Mouse (Mus musculus) heart, embryonic 10.5 days (tissue): ENCODE data around the gene Fam84a. TPM values are rescaled to one million over a fixed set of nuclear protein-coding genes. Genes with fewer than 3 reads are reported as not detected.

ENCODE experiments used
- DNase-seq: peaks from one replicate; pipeline ENCODE4 v3.0.0-alpha.2; 2017; ENCODE audit warnings: low spot score
- H3K27ac ChIP-seq: fragments of 300-500 bp; sonication (generic); 2 replicates; pipeline ENCODE4 v1.5.1; 2016; ENCODE audit warnings: mild to moderate bottlenecking
- H3K27me3 ChIP-seq: fragments of 300-500 bp; sonication (generic); 2 replicates; pipeline ENCODE4 v1.6.1; 2016; ENCODE audit warnings: mild to moderate bottlenecking; ENCODE audit not compliant: poor library complexity, insufficient read depth, severe bottlenecking
- H3K36me3 ChIP-seq: fragments of 300-500 bp; sonication (generic); 2 replicates; pipeline ENCODE4 v1.6.1; 2016; ENCODE audit warnings: mild to moderate bottlenecking, moderate library complexity
- H3K4me1 ChIP-seq: fragments of 300-500 bp; sonication (generic); 2 replicates; pipeline ENCODE4 v1.6.1; 2016; ENCODE audit warnings: mild to moderate bottlenecking
- H3K4me3 ChIP-seq: fragments of 300-500 bp; sonication (generic); 2 replicates; pipeline ENCODE4 v1.5.1; 2016; ENCODE audit warnings: mild to moderate bottlenecking, moderate library complexity
- H3K9me3 ChIP-seq: fragments of 300-500 bp; sonication (generic); 2 replicates; pipeline ENCODE4 v1.6.1; 2016; ENCODE audit warnings: mild to moderate bottlenecking, moderate library complexity
- WGBS: fragments of 180-500 bp; shearing (Covaris S2); methylation state at CpG from one replicate; pipeline ENCODE4 v1.1.7; 2016; 5-methylcytosine and 5-hydroxymethylcytosine counted together
- polyA plus RNA-seq: library from polyadenylated mRNA; unstranded; fragments of >200 nt; fragmentation: Nextera tagmentation; extraction: Ambion mirVana; gene quantifications from 2 replicates; pipeline ENCODE4 v1.2.1, GENCODE M21; 2016

Gene Fam84a
- 1.3 and 2.7 TPM in 2 replicates for polyA plus RNA-seq

- peaks cover 44% of the 10 kb centered on the region for H3K27me3 ChIP-seq
- H3K4me3 ChIP-seq = peak within 1 kb of the TSS; percentile 69
- peak; percentile 96 for DNase-seq
- no peaks in the 10 kb centered on the region for H3K36me3 ChIP-seq
- whole genome bisulfite sequencing = 1% methylated on average over 31 of the region's 31 CpGs
- H3K4me1 ChIP-seq = peaks cover 21% of the 10 kb centered on the region
- H3K27ac ChIP-seq = peak within 1 kb of the TSS; percentile 62
- H3K9me3 ChIP-seq = no peaks in the 10 kb centered on the region
Measured at GRCm38 (mm10) chr12:14151921-14152320, at the start of gene Fam84a. TSS of gene Fam84a (minus strand) at chr12:14152054.

- no peaks in the 10 kb centered on the region for H3K4me1 ChIP-seq
- DNase-seq = no peak
- 49% methylated on average over 3 of the region's 3 CpGs for WGBS
- H3K9me3 ChIP-seq = no peaks in the 10 kb centered on the region
- no peaks in the 10 kb centered on the region for H3K36me3 ChIP-seq
- H3K4me3 ChIP-seq = no peak overlapping the region
- H3K27me3 ChIP-seq = no peaks in the 10 kb centered on the region
- H3K27ac ChIP-seq = no peak overlapping the region
Measured at GRCm38 (mm10) chr12:14195479-14195878, 43.6 kb upstream of the Fam84a start.

- Histone ChIP-seq H3K9me3 (no peaks in the 10 kb centered on the region), H3K4me1 (no peaks in the 10 kb centered on the region), H3K36me3 (no peaks in the 10 kb centered on the region), H3K4me3 (no peak overlapping the region), H3K27me3 (no peaks in the 10 kb centered on the region), H3K27ac (no peak overlapping the region)
- DNase-seq = no peak
- WGBS = 78% methylated on average over 3 of the region's 3 CpGs
Measured at GRCm38 (mm10) chr12:14186689-14187195, 34.9 kb upstream of the Fam84a start.

- H3K27ac ChIP-seq = no peak overlapping the region
- no peaks in the 10 kb centered on the region for H3K27me3 ChIP-seq
- no peak for DNase-seq
- H3K9me3 ChIP-seq = no peaks in the 10 kb centered on the region
- 36% methylated on average over 2 of the region's 2 CpGs for WGBS
- no peaks in the 10 kb centered on the region for H3K36me3 ChIP-seq
- no peaks in the 10 kb centered on the region for H3K4me1 ChIP-seq
- no peak overlapping the region for H3K4me3 ChIP-seq
Measured at GRCm38 (mm10) chr12:14165713-14166112, 13.9 kb upstream of the Fam84a start.

- DNase-seq = no peak
- no peaks in the 10 kb centered on the region for H3K9me3 ChIP-seq
- no peak overlapping the region for H3K4me3 ChIP-seq
- H3K4me1 ChIP-seq = no peaks in the 10 kb centered on the region
- no peak overlapping the region for H3K27ac ChIP-seq
- WGBS = 81% methylated on average over 1 of the region's 1 CpGs
- H3K27me3 ChIP-seq = no peaks in the 10 kb centered on the region
- H3K36me3 ChIP-seq = no peaks in the 10 kb centered on the region
Measured at GRCm38 (mm10) chr12:14164936-14165335, 13.1 kb upstream of the Fam84a start.

- DNase-seq = no peak
- Histone ChIP-seq H3K27ac (peak overlapping the region; percentile 49; the same call in 1 of the 2 replicates), H3K36me3 (no peaks in the 10 kb centered on the region), H3K9me3 (no peaks in the 10 kb centered on the region), H3K27me3 (peaks cover 44% of the 10 kb centered on the region), H3K4me3 (peak overlapping the region; percentile 69), H3K4me1 (peaks cover 21% of the 10 kb centered on the region)
- WGBS = 1% methylated on average over 14 of the region's 14 CpGs
Measured at GRCm38 (mm10) chr12:14152426-14152825, 572 bp upstream of the Fam84a start.

- Histone ChIP-seq H3K4me1 (peaks cover 21% of the 10 kb centered on the region), H3K36me3 (no peaks in the 10 kb centered on the region), H3K4me3 (peak overlapping the region; percentile 69), H3K27me3 (peaks cover 44% of the 10 kb centered on the region), H3K9me3 (no peaks in the 10 kb centered on the region), H3K27ac (no peak overlapping the region)
- WGBS = 6% methylated on average over 19 of the region's 19 CpGs
- DNase-seq = no peak
Measured at GRCm38 (mm10) chr12:14150936-14151631, 770 bp downstream of the Fam84a start.

GRCm38 (mm10) chr12:14150568-14150909 is 1.3 kb downstream of the Fam84a start:
- peaks cover 44% of the 10 kb centered on the region for H3K27me3 ChIP-seq
- H3K36me3 ChIP-seq = no peaks in the 10 kb centered on the region
- 0 out of 2 replicates have a peak overlapping the region, but pooled peaks have one; percentile 36 for H3K27ac ChIP-seq
- peak overlapping the region; percentile 69 for H3K4me3 ChIP-seq
- H3K9me3 ChIP-seq = no peaks in the 10 kb centered on the region
- no peak for DNase-seq
- peaks cover 21% of the 10 kb centered on the region for H3K4me1 ChIP-seq
- WGBS = 2% methylated on average over 20 of the region's 20 CpGs

- Histone ChIP-seq H3K4me1 (peaks cover 21% of the 10 kb centered on the region), H3K36me3 (no peaks in the 10 kb centered on the region), H3K4me3 (peak overlapping the region; percentile 69), H3K27ac (peak overlapping the region; percentile 36; the same call in 1 of the 2 replicates), H3K27me3 (peaks cover 44% of the 10 kb centered on the region), H3K9me3 (no peaks in the 10 kb centered on the region)
- WGBS = under 1% methylated on average over 59 of the region's 59 CpGs
- peak; percentile 83 for DNase-seq
Measured at GRCm38 (mm10) chr12:14149843-14150567, 1.8 kb downstream of the Fam84a start.

- 6% methylated on average over 27 of the region's 27 CpGs for WGBS
- H3K9me3 ChIP-seq = no peaks in the 10 kb centered on the region
- peaks cover 44% of the 10 kb centered on the region for H3K27me3 ChIP-seq
- H3K36me3 ChIP-seq = no peaks in the 10 kb centered on the region
- DNase-seq = no peak
- H3K4me3 ChIP-seq = peak overlapping the region; percentile 69
- 0 out of 2 replicates have a peak overlapping the region, but pooled peaks have one; percentile 36 for H3K27ac ChIP-seq
- peaks cover 21% of the 10 kb centered on the region for H3K4me1 ChIP-seq
Measured at GRCm38 (mm10) chr12:14149022-14149842, 2.6 kb downstream of the Fam84a start.

- no peak for DNase-seq
- Histone ChIP-seq H3K4me3 (no peak overlapping the region), H3K9me3 (no peaks in the 10 kb centered on the region), H3K36me3 (no peaks in the 10 kb centered on the region), H3K27ac (no peak overlapping the region), H3K4me1 (no peaks in the 10 kb centered on the region), H3K27me3 (no peaks in the 10 kb centered on the region)
- WGBS = 83% methylated on average over 1 of the region's 1 CpGs
Measured at GRCm38 (mm10) chr12:14137046-14137445, 14.8 kb downstream of the Fam84a start.

- WGBS = 75% methylated on average over 6 of the region's 6 CpGs
Measured at GRCm38 (mm10) chr12:14114730-14115129, 37.1 kb downstream of the Fam84a start.

More at GRCm38 (mm10) chr12:14114730-14115129, 37.1 kb downstream of the Fam84a start:
- no peak overlapping the region for H3K27ac ChIP-seq
- no peaks in the 10 kb centered on the region for H3K36me3 ChIP-seq
- DNase-seq = no peak
- H3K9me3 ChIP-seq = no peaks in the 10 kb centered on the region
- H3K27me3 ChIP-seq = no peaks in the 10 kb centered on the region
- no peak overlapping the region for H3K4me3 ChIP-seq
- no peaks in the 10 kb centered on the region for H3K4me1 ChIP-seq
